Mouse (Mus musculus) left cerebral cortex, adult 2 months (tissue): ENCODE measurements around the gene Trmt1. TPM values are rescaled to one million over a fixed set of nuclear protein-coding genes. Genes with fewer than 3 reads are reported as not detected.

Experiments
- DNase-seq, 2 experiments: peaks; one replicate each; pipeline ENCODE4 v3.0.0; 2021 to 2022; ENCODE audit warnings: low spot score in 2 of 2, mixed read lengths in 1 of 2; ENCODE audit errors: extremely low spot score in 1 of 2
- H3K27ac ChIP-seq: fragments of 200-600 bp; 2 replicates; pipeline ENCODE4 v1.8.1; 2022
- H3K4me3 ChIP-seq: fragments of 200-600 bp; 2 replicates; pipeline ENCODE4 v1.8.1; 2022
- CTCF ChIP-seq: fragments of 200-600 bp; IDR thresholded peaks from 2 replicates; pipeline ENCODE4 v1.8.1; 2022; ENCODE audit warnings: antibody characterized with exemption, mild to moderate bottlenecking, moderate library complexity
- intact Hi-C: fragments of 180-260 bp; cut with DNase I; formaldehyde crosslinking; loops from one replicate; pipeline ENCODE4 v1.15.1; 2025
- total RNA-seq, 2 experiments: library from RNA; stranded (reverse); gene quantifications; 2 replicates each; pipeline ENCODE4 v1.2.3; 2021

Trmt1 gene
- total RNA-seq, 2 experiments from 2014 or later = 108 to 115 TPM

- intact Hi-C loops = no loop called here
- Histone ChIP-seq H3K27ac (peak overlapping the region; percentile 72), H3K4me3 (peak overlapping the region; percentile 13; the same call in 1 of the 2 replicates)
- DNase-seq = no peak
- TF ChIP-seq CTCF = no peak
These were observed 21.3 kb downstream of the Trmt1 start for GRCm38 (mm10) chr8:84707267-84707883.

DNA sequence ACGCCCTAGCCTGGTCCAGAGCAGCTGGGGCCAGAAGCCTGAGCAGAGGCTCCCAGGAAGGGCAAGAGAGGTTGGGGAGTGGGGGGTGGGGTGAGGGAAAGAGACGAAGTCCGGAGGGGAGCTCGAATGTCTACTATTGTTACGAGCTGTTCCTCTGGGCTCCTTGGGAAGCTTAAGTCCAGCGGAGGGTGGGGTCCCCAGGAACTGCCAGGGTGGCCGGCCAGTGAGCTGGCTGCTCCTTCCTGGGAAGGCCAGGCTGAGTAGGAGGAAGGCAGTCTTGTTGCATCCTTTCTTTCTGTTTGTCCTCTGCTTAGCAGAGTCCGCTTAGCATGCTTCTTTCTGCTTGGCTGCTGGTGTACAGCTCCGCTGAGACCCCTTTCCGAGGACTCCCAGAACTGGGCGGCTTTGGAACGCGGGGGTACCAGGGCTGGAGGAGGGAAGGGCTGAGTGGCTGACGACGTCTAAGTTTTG is 22.0 kb downstream of the Trmt1 start:
- DNase-seq = no peak
- no peak for TF ChIP-seq CTCF
- no peak overlapping the region for H3K4me3 ChIP-seq
- H3K27ac ChIP-seq = peak overlapping the region; percentile 72
- intact Hi-C loops = loop anchor here (2.0 kb wide), 1 partner anchor 29 kb away; no protein-coding TSS in a partner anchor

GRCm38 (mm10) chr8:84708774-84709475 is 22.8 kb downstream of the Trmt1 start:
- intact Hi-C loops = loop anchor here (1.0 to 2.0 kb wide), 2 partner anchors 28 to 104 kb away; no protein-coding TSS in a partner anchor
- Histone ChIP-seq H3K27ac (peak overlapping the region; percentile 25; the same call in 1 of the 2 replicates), H3K4me3 (no peak overlapping the region)
- peak; percentile 95 for TF ChIP-seq CTCF
- DNase-seq = peak; percentile 81 to 85

- TF ChIP-seq CTCF = no peak
- intact Hi-C loops = loop anchor here (1.0 to 2.0 kb wide), 2 partner anchors 27 to 103 kb away; no protein-coding TSS in a partner anchor
- H3K27ac ChIP-seq = peak overlapping the region; percentile 61
- no peak for DNase-seq
- no peak overlapping the region for H3K4me3 ChIP-seq
These were observed 23.8 kb downstream of the Trmt1 start for GRCm38 (mm10) chr8:84709931-84710330.

DNA sequence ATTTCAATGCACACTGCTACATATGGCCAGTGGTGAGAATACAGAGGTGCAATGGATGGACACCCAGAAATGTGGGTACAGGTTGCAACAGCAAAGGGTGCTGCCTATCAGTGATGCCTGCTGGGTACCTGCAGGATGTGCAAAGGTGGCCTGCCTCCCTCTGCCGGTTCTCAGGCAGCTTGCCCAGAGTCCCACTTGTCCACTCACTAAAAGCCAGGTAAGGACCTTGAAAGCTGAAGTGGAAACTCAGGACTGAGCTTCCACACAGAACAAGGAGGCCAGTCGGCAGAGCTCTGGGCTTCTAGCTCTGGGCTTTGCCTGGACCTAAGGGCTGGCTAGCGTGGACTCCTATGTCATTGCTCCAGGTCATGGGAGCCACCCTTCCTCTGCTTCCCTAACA is 25.2 kb downstream of the Trmt1 start:
- no peak overlapping the region for H3K4me3 ChIP-seq
- no peak for DNase-seq
- peak overlapping the region; percentile 50; the same call in 1 of the 2 replicates for H3K27ac ChIP-seq
- intact Hi-C loops = no loop called here
- no peak for TF ChIP-seq CTCF

GRCm38 (mm10) chr8:84711933-84712758 is 26.0 kb downstream of the Trmt1 start:
- peak overlapping the region; percentile 50 for H3K27ac ChIP-seq
- TF ChIP-seq CTCF = no peak; the same call in 1 of the 2 replicates
- DNase-seq = no peak
- no peak overlapping the region for H3K4me3 ChIP-seq
- intact Hi-C loops = no loop called here

GRCm38 (mm10) chr8:84712759-84713120 is 26.6 kb downstream of the Trmt1 start:
- intact Hi-C loops = no loop called here
- DNase-seq = no peak

DNA sequence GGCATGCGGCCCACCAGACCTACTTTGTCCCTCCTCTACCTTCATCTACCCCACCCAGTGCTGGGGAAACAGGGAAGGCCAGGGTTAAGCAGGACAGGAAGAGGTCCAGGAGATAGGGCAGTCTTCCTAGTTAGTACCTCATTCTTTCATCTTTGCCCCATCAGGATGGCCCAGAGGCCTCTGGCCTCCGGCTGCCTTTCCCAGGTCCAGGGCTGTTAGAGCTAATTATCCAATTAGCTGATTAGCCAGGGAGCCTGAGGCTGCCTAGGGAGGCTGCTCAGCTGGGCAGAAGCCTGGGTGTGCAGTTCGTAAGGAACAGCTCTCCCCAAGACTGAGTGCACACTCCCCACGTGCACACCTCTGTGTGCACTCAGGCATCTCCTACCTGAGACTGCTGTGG is 27.3 kb downstream of the Trmt1 start:
- TF ChIP-seq CTCF = no peak
- intact Hi-C loops = no loop called here
- Histone ChIP-seq H3K4me3 (no peak overlapping the region), H3K27ac (peak overlapping the region; percentile 77)
- no peak for DNase-seq

More at GRCm38 (mm10) chr8:84712759-84713120, 26.6 kb downstream of the Trmt1 start:
- Histone ChIP-seq H3K27ac (peak overlapping the region; percentile 77), H3K4me3 (no peak overlapping the region)
- TF ChIP-seq CTCF = no peak

GRCm38 (mm10) chr8:84714161-84714560 is 28.1 kb downstream of the Trmt1 start:
- Histone ChIP-seq H3K4me3 (no peak overlapping the region), H3K27ac (peak overlapping the region; percentile 77)
- no peak for TF ChIP-seq CTCF
- intact Hi-C loops = no loop called here
- DNase-seq = no peak

GRCm38 (mm10) chr8:84715893-84716468 is 29.9 kb downstream of the Trmt1 start:
- no peak for DNase-seq
- no peak for TF ChIP-seq CTCF
- intact Hi-C loops = no loop called here
- Histone ChIP-seq H3K27ac (peak overlapping the region; percentile 66), H3K4me3 (no peak overlapping the region)

- no peak for DNase-seq
- TF ChIP-seq CTCF = no peak
- H3K4me3 ChIP-seq = no peak overlapping the region
- H3K27ac ChIP-seq = peak overlapping the region; percentile 41
- intact Hi-C loops = no loop called here
These were observed 30.7 kb downstream of the Trmt1 start for GRCm38 (mm10) chr8:84716790-84717189.
